Mouse (Mus musculus) urinary bladder, postnatal 25 days (tissue): Measurements from ENCODE around the gene H3f3b.

Source experiments
- DNase-seq: peaks from one replicate; pipeline ENCODE4 v3.0.0; 2022; ENCODE audit warnings: low spot score

H3f3b gene

DNA sequence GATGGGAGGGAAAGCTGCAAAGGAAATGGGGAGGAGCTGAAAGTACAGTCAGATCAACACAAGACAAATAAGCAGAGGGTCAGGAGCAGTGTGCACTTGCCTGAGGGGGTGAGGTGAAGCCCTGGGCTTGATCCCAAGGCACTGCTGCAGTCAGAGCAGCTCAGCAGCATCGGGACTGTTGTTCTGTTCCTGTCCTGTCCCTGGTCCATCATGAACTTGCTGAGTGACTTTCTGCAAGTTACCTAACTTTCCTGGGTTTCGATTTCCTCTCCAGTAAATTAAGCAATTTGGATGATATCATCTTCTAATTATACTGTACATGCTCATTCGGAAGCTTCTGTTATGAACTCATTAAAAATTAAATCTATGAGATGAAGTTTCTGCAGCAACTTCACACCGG lies at the start of gene H3f3b:
Gene H3f3b, minus strand, starts transcription at position 207 of the 400 bp plus-strand sequence.
- no peak for DNase-seq

DNA sequence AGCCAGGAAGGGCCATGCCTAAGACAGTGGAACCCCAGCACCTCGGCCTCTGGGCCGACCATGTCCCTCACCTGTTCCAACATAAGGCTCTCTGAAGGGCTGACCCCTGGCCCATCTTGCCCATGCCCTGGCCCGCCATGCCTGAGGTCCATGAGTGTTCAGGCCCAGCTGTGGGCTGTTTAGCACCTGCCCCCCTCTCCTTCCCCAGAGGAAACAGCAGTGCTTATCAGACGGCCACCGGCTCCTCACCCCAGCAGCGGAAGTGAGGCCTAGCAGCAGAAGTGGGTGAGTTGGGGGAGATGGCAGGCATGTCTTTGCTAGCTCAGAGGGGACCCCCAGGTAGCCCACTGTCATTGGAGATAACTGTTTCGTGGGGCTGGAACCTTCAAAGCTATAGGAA lies 49.1 kb upstream of the H3f3b start:
- DNase-seq = no peak

DNA sequence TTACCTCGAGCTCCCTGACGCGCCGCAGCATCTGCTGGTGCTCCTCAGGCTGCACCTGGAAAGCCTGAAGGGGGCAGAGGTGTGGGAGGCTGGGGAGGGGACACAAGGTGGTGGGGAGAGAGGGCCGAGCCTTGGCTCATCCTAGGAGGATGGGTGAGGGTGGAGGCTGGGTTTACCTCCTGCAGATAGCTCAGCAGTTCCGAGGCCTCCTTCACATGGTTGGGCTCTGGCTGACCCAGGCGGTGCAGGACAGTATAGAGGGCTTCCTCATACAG lies 48.4 kb upstream of the H3f3b start:
- no peak for DNase-seq

DNA sequence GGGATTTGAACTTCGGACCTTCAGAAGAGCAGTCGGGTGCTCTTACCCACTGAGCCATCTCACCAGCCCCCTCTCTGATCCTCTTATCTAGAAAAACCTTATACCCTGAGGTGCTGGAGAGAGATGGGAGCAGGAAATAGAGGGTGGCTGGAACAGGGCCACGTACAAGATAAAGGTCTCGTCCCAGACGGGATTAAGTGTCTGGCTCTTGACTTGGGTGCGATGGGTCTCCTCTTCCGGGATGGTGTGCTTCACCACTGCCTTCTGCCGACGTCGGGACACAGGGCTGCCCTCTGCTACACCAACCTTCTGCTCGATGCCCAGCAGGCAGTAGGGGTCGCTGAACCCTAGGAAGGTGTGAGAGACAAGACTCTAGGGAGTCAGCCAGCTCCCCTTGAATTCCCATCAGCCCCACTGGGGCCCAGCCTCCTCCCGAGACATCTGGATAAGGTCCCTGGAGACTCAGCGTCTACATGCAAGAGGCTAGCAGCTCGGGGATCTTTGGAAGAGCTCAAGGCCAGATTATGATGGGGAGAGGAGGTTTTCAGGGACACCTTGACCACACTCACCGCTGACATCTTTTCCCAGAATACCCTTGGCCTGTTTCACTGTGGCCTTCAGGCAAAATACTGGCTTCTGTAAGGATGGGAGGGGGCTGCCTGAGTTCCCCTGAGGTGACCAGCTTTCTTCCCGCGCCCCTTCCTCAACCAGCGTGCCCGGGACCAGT lies 47.9 kb upstream of the H3f3b start:
- DNase-seq = no peak

DNA sequence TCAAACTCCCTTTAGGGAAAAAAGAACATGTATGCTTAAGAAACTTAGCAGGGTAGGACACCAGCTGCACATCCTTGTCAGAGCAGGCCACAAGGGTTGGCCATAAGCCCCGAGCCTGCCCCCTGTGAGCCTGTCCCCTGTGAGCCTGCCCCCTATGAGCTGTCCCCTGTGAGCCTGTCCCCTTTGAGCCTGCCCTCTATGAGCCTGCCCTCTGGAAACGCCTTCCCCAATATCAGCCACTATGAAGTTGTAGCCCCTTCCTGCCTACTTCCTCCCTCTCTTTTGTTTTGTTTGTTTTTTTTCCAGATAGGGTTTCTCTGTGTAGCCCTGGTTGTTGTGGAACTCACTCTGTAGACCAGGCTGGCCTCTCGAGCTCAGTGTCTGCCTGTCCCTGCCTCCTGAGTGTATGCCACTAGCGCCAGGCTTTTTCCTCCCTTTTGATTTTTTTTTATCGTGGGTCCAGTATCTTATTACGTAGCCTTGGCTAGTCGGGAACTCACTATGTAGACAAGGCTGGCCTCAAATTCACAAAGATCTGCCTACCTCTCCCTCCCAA lies 46.8 kb upstream of the H3f3b start:
- no peak for DNase-seq

DNA sequence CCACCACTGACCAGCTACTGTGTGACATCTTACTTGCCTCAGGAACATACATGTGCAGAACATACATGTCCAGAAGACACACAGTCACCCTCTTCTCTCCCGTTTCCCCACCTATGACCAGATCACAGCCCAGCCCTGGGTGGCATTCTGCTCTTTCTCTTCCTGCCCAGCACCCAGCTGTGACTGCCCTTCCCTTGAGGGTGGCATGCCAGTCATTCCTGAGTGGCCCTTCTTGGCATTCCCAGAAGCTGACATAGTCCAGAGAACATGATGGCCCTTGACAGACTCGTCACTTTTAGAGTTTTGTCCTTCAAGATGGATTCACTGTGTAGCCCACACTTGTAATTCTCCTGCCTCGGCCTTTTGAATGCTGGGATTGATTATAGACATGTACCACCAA lies 44.8 kb upstream of the H3f3b start:
- DNase-seq = no peak

DNA sequence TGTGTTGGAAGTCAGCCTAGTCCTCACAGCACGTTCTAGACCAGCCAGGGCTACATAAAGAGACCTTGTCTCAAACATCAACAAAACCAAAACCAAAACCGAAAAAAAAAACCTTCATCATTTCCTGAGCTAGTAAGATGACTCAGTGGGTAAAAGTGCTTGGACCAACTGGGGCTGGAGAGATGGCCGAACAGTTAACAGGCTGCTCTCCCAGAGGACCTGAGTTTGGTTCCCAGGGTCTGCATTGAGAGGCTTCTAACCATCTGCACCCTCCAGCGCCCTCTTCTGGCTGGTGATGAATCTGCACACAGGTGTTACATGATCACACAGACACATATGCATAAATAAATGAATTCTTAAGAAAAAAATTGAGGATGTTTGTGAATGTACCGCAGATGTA lies 43.7 kb upstream of the H3f3b start:
- DNase-seq = no peak

DNA sequence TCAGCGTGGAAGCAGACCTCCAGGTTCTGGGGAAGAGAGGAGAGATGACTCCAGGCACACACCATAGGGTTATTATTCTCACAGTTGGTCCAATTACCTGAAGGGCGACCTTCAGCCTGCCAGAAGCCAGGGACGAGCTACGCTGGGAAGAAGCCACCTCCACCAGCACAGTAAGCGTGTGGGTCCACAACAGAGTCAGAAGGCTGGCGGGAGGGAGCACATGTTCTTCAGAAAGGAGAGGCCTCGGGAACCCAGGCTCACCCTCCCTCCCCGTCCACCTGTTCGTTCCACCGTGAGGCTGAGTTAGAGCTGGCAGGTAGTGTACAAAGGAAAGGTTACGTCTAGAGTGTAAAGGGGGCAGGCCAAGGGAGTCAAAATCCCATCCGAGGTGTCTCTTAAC lies 37.6 kb upstream of the H3f3b start:
- DNase-seq = no peak

DNA sequence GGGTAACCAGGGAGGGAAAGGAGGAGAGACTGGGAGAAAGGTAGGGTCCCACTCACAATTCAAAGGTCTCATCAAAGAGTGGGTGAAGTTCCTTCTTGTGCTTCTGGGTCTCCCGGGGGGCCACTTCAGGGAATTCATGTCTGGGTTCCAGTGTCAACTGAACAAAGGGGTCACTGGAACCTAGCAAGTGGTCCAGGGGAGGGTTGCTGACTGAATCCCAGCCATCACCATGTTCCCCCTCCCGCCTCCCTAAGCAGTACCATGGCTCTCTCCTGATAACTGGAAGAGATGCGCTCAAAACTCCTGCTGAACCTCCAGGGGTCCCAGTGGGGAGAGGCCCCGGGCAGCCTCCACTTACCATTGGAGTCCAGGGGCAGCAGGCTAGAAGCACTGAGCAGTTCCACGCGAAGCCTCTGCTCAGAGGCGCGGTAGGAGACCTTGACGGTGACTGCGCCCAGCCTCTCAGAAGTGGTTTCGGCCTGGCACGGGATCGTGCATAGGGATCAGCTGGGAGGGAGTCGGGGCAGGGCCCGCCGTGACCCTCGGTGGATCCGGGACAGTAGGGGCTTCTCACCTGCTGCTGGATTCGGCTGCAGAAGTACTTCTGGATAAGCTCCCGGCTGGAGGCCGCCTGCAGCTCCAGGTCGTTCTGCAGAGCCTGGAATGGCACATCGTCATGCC lies 36.6 kb upstream of the H3f3b start:
- no peak for DNase-seq

DNA sequence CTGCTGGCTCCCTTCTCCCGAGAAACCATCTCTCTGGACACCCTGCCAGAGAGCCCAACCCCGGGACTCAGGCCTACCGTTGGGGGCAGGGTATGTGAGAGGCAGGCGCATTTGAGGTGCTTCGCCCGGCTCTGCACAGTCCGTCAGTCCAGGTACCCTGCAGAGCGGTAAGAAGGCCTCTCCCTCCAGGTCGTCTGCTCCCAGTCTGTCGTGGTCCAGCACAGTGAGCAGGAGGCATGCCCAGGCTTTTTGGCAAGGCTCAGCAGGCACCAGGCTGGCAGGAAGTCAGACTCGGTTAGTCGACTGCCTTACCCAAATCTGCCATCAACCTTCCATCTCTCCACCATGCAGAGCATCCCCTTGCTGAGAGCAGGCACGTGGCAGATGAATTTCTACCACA lies 35.8 kb upstream of the H3f3b start:
- no peak for DNase-seq

DNA sequence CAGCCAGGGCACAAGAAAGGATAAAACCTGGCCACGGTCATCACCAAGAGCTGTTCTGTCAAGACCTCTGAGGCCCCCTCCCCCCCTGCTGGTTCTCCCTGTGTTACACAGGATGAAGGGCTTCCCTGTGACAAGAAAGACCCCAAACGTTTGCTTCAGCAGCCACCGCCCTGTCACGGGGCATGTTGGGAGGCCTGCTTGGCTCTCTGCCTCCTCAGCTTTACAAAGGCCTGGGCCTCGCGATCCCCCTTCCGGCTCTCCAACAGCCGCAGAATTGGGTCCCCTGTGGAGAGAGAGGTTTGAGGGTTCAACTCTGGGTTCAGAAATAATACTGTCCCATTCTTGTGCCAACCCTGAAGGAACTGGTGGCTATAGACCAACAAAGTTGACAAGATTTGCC lies 34.8 kb upstream of the H3f3b start:
- DNase-seq = no peak

DNA sequence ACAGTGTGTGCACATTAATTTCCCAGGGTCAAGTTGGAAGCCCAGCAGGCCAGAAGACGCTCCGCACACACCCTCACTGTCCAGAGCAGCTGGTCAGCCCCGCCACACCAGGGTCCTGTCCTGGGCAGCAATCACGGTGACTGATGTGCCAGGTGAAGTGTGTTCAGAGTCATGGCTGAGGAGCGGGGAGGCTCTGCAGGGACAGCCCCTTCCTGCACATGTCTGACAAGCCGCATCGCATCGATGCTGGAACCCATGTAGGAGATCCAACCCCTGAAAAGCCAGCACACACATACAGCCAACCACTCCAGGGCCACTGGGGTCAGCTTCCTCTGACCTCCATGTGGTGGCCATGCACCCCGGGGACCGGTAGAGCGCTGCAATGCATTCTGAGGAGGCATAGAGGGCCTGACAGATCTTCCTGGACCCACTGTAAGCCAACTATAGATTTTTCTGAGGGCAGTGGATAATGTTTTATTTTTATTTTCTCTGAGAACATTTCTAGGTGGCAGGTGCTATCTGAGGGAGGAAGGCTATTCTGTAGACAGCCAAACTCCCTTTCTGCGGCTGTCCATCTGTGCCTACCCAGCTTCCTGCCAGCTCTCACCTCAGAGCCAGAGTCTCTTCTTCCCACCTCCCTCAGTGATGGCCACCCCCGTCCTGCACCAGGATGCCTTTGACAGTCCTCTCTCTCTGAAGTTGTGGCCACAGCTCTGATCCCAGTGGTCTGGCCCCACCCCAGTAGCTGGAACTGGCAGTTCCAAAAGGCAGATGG lies 34.1 kb upstream of the H3f3b start:
- no peak for DNase-seq

DNA sequence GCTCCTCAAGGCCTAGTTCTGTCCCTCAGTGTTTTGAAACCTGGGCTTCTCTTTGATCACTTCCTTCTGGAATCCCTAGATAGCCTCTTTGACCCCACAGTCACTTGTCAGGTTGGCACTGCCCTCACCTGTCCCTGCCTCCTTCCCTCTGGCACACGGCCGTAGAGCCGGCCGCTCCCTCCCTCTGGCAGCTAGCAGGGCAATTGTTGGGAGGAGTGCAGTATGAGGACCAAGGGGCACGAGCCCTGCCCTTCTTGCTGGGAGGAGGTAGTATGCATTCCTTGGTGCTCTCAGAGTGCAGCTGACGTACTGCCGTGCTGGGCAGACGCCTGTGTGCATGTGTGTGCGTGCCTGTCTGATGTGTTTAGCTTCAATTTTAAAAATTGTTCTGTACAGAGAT lies 32.8 kb upstream of the H3f3b start:
- peak; percentile 37 for DNase-seq

DNA sequence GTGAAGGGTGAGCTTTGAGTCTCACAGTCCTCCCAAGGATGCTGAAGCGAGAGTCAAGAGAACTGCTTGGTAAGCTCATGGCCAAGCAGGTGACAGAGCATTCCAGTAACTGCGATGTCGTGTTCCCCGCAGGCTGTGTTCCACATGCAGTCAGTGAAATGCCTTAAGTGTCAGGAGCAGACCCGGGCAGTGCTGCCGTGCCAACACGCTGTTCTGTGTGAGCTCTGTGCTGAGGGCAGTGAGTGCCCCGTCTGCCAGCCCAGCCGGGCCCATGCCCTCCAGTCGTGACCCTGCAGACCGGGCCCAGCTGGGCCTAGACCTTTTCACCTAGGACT lies 31.9 kb upstream of the H3f3b start:
- DNase-seq = no peak

DNA sequence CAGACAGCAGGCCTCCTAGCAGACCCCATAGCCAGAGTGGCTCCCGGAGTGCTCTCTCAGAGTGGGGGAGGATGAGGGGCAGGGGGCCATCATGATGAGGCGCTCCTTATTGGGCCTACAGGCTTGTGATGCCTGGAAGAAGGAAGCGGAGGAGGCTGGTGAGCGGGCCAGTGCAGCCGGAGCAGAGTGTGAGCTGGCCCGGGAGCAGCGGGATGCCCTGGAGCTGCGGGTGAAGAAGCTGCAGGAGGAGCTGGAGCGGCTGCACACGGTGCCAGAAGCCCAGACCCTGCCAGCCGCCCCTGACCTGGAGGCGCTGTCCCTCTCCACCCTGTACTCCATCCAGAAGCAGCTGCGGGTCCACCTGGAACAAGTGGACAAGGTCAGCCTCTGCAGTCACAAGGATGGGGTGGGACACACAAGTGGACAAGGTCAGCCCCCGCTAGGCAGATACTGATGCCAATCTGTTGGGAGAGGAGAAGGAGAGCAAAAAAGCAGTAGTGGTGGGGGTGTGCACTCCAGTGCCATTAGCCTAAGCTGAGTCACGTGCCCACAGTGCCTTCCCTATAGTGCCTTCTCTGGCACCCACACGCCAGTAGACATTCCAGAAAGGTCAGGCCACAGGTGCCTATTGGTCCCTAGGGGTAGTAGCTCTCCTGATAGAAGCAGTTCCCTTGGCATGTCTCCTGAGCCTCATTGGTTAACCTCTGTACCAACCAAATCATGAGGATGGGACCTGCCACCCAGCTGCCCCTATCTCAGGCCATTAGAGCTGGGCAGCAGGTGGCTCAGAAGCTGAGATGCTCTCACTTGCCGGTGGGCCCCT lies 31.3 kb upstream of the H3f3b start:
- DNase-seq = no peak

DNA sequence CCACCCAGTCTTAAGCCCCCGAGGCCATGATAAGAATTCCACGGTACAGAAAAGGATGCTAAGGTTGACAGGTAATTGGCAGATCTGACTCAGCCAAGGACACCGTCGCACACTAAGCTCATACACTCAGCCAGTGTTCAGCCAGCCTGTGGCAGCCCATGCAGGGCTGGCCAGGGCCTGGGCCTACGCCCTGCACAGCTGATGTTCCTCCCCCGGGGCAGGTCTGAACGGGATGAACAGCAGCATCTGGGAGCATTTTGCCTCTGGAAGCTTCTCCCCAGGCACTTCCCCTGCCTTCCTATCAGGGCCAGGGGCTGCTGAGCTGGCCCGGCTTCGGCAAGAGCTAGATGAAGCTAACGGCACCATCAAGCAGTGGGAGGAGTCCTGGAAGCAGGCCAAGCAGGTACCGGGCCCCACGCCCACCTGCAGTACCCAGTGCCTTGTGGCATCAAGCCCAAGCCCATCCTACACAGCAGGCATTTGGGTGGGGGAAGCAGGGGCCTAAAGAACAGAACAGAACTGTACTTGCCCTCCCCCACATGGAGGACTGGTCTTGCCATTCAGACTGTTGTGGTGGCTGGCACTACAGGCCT lies 30.4 kb upstream of the H3f3b start:
- DNase-seq = no peak

DNA sequence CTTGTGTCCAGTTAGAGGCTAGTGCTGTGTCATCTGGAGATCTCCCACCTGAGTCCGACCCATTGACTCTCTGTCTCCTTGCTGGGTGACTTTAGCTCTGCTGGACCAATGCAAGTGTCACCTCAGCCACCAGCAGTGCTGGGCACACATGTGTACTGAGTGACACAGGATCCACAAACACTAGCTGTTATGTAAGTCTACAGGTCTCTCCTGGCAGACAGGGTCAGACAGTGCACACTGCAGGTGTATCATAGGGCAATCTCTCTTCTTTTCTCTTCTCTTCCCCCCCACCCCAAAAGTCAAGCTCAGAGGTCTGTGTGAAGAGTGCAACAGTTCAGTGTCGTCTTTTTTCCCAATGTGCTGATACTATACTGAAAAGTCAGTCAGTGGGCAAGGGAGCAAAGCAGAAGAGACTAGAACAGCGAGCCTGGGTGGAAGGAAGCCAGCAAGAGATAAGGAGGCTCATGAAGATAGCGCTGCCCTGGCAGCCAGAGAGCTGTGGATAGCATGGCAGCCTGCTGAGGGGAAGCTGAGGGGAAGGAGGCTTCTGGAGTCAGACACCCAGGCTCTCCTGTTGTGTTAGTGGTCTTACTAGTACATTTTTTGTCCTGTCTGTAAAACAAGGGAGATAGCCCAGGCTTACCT lies 29.6 kb upstream of the H3f3b start:
- DNase-seq = no peak

DNA sequence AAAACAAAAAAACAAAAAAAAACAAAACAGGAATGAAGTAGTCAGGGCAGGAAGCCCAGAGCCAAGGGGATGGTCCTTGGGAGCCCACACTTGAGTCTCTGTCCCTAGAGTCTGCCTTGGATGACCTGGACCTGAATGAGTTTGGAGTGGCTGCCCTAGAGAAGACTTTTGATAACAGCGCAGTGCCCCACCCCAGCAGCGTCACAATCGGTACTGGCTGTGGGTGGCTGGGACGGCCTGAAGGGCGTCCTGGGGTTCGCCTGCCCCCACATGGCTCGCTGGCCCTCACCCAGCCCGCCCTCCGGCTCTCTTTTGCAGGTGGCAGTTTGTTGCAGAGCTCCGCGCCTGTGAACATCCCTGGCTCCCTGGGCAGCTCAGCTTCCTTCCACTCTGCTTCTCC lies 28.1 kb upstream of the H3f3b start:
- DNase-seq = no peak

DNA sequence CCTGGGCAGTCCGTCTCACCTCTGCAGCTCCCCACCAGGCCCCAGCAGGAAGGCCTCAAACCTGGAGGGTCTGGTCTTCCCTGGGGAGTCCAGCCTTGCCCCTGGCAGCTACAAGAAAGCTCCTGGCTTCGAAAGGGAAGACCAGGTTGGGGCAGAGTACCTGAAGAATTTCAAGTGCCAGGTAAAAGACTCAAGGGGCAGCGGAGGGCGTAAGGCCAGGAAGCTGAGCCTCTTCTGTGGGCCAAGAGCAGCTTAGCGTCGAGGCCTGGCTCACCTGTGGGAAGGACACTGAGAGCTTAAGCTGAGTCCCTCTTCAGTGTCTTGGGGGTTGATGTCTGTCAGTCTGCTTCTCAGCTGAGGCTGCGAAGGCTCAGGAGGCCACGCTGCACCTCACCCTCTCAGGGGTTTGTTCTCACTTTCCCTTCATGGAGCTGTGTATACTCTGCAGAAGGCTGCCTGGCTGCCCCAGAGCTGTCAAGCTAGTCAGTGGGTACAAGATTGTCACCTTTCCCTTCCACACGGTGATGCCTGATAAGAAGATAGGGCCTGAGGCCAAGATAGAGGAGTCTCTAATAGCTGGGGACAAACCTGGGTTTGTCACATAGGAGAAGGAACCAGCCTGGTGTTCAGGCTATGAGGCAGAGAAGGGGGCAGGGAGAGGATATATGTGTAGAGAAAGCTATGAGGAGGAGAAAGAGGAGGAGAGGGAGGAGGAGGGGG lies 25.9 kb upstream of the H3f3b start:
- DNase-seq = no peak

DNA sequence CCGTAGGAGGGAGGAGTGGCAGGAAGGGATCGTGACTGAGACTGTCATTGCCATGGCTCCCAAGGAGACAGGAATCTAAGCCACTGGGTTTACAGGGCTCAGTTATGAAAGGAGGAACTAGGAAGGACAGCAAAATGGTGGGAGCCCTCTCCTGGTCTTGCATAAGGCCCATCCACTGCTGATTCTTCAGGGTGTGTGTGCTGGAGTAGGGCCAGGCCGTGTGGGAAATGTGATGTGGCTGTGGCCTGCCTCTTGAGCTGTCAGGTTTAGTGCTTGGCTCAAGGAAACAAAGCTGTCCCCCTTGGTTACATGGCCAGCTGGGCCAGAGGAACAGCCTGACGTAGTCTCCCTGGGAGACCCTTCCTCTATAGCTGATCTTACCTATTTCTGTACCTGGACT lies 22.4 kb upstream of the H3f3b start:
- no peak for DNase-seq

DNA sequence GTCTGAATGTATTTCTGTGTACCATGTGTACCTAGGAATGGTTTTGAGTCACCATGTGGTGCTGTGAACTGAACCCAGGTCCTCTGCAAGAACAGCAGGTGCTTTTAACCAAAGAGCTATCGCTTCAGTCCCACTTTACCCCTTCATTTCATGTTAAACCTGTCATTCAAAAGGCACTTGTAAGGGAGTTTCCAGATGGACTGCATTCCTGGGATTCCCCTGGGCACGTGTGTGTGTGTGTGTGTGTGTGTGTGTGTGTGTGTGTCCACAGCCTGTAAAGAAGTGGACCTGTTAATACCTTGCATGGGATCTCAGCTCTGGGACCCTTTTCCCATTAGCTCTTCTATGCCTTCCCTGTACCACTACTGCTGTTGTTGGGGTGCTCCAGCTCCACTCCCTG lies 21.8 kb upstream of the H3f3b start:
- DNase-seq = no peak
